Mouse (Mus musculus) thymus, postnatal 14 days (tissue): ENCODE data around the gene Numbl.

Source experiments
- DNase-seq: peaks from one replicate; pipeline ENCODE4 v3.0.0; 2021

Gene Numbl

DNA sequence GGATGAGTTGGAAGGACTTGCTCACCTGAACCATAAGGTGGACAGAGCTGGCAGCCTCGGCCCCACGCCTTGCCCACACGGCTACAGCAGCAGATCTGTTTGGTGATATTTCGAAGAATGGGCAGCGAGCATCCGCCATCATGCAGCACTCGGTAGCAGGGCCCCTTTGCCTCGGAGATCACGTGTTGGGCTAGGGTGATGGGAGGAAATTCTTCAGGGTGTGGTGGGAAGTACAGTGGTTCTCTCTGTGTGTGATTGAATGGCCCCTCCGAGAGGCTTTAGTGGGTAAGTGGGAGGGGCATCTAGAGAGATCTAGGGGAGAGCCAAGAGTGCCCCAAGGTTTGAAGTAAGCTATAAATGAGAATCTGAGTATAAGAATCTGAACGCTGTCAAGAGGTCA lies 69.9 kb downstream of the Numbl start:
- DNase-seq = no peak

- DNase-seq = no peak
Measured at GRCm38 (mm10) chr7:27328648-27329047, 70.4 kb downstream of the Numbl start.

DNA sequence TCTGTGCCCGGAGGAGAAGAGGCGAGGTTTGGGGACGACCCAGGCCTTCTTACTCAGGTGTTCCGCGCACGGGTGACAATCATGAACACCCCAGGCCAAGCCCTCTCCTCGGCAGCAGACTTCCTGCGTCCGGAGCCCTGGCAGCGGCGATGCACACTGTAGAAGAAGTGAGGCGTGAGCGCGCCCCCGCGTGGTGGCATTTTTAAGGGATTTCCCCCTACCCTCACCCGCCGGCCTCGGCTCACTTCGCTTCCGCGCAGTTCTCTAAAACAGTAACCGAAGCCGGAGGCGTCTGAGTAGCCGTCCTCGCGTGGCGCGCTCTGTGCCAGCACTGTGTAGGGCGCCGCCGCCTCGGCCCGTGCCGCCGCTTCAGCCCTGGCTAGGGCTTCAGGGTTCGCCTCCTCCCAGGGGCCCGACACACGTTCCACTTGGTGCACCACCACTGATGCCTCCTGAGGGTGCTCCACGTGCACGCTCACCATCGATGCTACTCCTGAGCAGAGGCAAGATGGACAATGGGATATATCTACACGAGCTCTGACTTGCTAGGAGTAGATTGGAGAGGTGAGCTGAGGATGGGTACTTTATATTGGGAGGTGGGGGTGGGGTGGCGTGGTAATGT lies 71.2 kb downstream of the Numbl start:
- DNase-seq = peak; percentile 94

GRCm38 (mm10) chr7:27329981-27330380 lies 71.7 kb downstream of the Numbl start:
- no peak for DNase-seq

- peak; percentile 89 for DNase-seq
Measured at GRCm38 (mm10) chr7:27330709-27331540, 72.7 kb downstream of the Numbl start.

DNA sequence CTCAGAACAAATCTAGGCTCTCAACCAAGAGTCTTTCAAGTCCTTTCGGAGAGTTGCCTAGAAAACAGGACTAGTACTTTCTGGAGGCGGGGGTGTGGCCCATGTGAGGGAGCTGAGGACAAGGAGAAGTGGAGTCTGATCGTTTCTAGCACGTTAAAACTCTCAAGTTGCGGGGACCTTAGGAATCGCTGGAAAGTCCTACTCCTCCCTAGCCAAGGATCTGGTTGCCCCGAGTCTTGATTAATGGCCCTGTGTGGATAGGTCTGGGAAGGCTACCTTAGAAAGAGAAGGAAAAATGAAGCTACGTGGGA lies 73.3 kb downstream of the Numbl start:
- DNase-seq = peak; percentile 18
